Mouse (Mus musculus): ENCODE results near the gene Tfb1m. TPM values are rescaled to one million over a fixed set of nuclear protein-coding genes. Genes with fewer than 3 reads are reported as not detected.
A peak's percentile ranks its signal among the peaks of the same experiment; 100 is the strongest.

The Tfb1m gene
- 12.1 and 12.6 TPM in 2 replicates for polyA plus RNA-seq (2015; fragmentation: Nextera tagmentation; extraction: Ambion mirVana)

DNA sequence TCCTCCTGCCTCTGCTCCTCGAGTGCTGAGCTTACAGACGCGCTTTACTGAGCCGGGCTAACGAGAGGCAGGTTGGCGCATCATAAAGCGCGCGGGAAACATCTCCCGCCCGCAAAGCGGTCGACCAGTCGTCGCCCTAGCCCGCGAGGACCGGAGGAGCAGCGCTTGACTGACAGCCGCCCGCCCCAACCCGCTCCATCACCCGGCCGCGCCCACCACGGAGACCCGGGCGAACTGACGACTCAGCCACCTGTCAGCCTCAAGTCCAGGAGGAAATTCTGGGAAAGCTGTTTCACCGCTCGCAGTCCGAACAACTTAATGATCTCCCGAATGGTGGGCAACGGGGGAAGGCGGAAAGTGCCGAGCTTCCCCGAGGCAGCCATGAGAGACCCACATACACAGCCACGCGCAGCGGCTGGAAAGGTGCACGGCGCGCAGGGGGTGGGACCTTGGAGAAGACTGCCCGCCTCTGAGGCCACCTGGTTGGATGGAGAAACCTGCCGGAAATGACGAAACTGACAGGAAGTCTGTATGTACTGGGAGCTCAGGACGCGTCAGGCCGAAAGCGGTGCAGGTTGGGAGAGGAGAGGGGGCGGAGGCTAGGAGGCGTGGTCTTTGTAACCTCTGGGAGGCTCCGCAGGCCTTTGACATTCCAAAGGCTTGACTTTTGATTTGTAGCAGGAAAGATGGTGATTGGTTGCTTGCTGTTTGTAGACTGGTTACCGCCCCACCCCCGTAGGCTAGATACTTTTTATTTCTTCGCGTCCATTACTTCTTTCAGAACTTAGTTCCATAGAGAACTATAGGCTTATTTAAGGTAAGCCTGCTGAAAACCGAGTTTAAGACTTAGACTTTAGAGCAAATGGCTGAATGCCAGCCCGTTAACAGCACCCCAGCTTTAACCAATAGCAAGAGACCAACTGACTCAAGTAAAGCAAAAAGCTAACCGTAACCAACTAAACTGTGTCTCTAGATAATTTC, at the start of gene Tfb1m:
Gene Tfb1m, minus strand, starts transcription at position 451 of the 981 bp plus-strand sequence.
- peak within 1 kb of the TSS; percentile 87 for H3K27ac ChIP-seq (ENCODE audit: low read length)
- no peaks in the 10 kb centered on the region for H3K27me3 ChIP-seq (ENCODE audit: control insufficient read depth, insufficient read depth, low read depth, low read length)
- H3K36me3 ChIP-seq (ENCODE audit: control insufficient read depth, insufficient read depth, low read length), result no peaks in the 10 kb centered on the region
- H3K9me3 ChIP-seq (replicated peaks; ENCODE audit: control insufficient read depth, low read length, poor library complexity, severe bottlenecking), result no peaks in the 10 kb centered on the region
- ATAC-seq, result peak; percentile 100
- H3K4me2 ChIP-seq (ENCODE audit: low read length), result peak within 1 kb of the TSS; percentile 76
- 1% methylated on average over 60 of the region's 60 CpGs for WGBS
- H3K9ac ChIP-seq (ENCODE audit: low read depth, low read length), result peak within 1 kb of the TSS; percentile 67
- H3K4me3 ChIP-seq (ENCODE audit: low read depth, low read length), result peak within 1 kb of the TSS; percentile 61
- peaks cover 11% of the 10 kb centered on the region for H3K4me1 ChIP-seq (ENCODE audit: control insufficient read depth, insufficient read depth, low read length)

DNA sequence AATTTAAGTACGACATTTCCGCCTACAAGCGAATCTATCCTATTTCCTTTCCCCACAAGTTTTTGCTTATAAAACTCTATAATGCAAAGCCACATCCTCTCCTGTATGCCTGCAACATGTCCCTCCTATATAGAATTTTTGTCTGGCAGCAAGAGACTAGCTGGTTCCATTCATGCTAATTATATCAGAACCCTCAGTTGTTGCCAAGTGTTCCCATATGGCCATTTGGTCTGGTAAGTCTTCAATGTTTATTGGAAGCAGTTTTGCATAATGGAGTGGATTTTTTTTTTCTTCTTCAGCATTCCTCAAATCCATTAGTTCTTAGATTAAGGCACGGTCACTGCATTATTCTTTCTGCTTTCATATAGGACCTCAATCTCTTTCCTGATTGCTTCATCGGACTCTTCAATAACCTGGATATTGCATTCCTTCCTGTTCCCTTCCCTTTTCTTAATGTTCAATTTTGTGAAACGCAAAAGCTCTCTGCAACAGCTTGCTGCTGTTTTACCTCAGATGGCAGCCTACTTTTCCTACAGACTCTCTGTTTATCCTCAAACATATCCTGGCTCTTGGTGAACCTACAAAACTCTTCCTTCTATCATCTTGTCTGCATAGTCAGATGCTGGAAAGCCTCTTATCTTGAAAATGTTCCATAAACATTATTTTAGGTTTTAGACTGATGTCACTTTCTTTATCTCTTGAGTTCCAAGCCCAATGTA, 45.5 kb upstream of the Tfb1m start:
- H3K4me3 ChIP-seq (ENCODE audit: low read depth, low read length), result no peak overlapping the region
- ATAC-seq, result no peak

GRCm38 (mm10) chr17:3598393-3598792, 40.8 kb upstream of the Tfb1m start:
- no peak overlapping the region for H3K9ac ChIP-seq (ENCODE audit: low read depth, low read length)
- WGBS, result 92% methylated on average over 1 of the region's 1 CpGs
- H3K27me3 ChIP-seq (ENCODE audit: control insufficient read depth, insufficient read depth, low read depth, low read length), result no peaks in the 10 kb centered on the region
- no peaks in the 10 kb centered on the region for H3K4me1 ChIP-seq (ENCODE audit: control insufficient read depth, insufficient read depth, low read length)
- H3K36me3 ChIP-seq (ENCODE audit: control insufficient read depth, insufficient read depth, low read length), result no peaks in the 10 kb centered on the region
- no peak overlapping the region for H3K27ac ChIP-seq (ENCODE audit: low read length)
- H3K9me3 ChIP-seq (replicated peaks; ENCODE audit: control insufficient read depth, low read length, poor library complexity, severe bottlenecking), result no peaks in the 10 kb centered on the region
- no peak overlapping the region for H3K4me3 ChIP-seq (ENCODE audit: low read depth, low read length)
- no peak overlapping the region for H3K4me2 ChIP-seq (ENCODE audit: low read length)
- ATAC-seq, result no peak

More for the DNA sequence above, 45.5 kb upstream of the Tfb1m start:
- Histone ChIP-seq H3K4me2 (ENCODE audit: low read length) (no peak overlapping the region), H3K9me3 (replicated peaks; ENCODE audit: control insufficient read depth, low read length, poor library complexity, severe bottlenecking) (no peaks in the 10 kb centered on the region), H3K36me3 (ENCODE audit: control insufficient read depth, insufficient read depth, low read length) (no peaks in the 10 kb centered on the region), H3K4me1 (ENCODE audit: control insufficient read depth, insufficient read depth, low read length) (no peaks in the 10 kb centered on the region), H3K27ac (ENCODE audit: low read length) (no peak overlapping the region), H3K27me3 (ENCODE audit: control insufficient read depth, insufficient read depth, low read depth, low read length) (no peaks in the 10 kb centered on the region), H3K9ac (ENCODE audit: low read depth, low read length) (no peak overlapping the region)
- 93% methylated on average over 6 of the region's 6 CpGs for WGBS

- Histone ChIP-seq H3K27me3 (ENCODE audit: control insufficient read depth, insufficient read depth, low read depth, low read length) (no peaks in the 10 kb centered on the region), H3K9me3 (replicated peaks; ENCODE audit: control insufficient read depth, low read length, poor library complexity, severe bottlenecking) (no peaks in the 10 kb centered on the region), H3K9ac (ENCODE audit: low read depth, low read length) (no peak overlapping the region), H3K36me3 (ENCODE audit: control insufficient read depth, insufficient read depth, low read length) (no peaks in the 10 kb centered on the region), H3K4me2 (ENCODE audit: low read length) (no peak overlapping the region), H3K4me3 (ENCODE audit: low read depth, low read length) (no peak overlapping the region), H3K4me1 (ENCODE audit: control insufficient read depth, insufficient read depth, low read length) (no peaks in the 10 kb centered on the region), H3K27ac (ENCODE audit: low read length) (no peak overlapping the region)
- 56% methylated on average over 1 of the region's 1 CpGs for WGBS
- ATAC-seq, result no peak
Measured at GRCm38 (mm10) chr17:3597866-3598265, 40.3 kb upstream of the Tfb1m start.

DNA sequence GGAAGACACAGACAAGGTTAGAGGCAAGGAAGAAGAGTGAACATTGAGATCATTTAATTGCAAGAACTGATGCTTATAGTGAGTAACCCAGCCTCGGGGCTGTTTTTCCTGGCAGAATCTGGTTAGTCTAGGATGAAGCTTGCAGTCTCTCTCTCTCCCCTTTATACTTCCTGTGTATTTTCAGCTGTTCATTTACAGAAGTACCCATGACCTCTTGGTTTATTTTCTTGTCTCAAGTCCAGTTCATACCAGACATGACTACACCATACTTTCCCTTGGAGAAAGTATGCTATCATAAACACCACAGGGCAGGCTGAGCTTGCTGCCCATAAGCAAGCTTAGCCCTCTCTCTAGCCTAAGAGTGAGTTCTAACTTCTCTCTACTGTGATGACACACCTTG, 39.5 kb upstream of the Tfb1m start:
- 75% methylated on average over 1 of the region's 1 CpGs for WGBS

DNA sequence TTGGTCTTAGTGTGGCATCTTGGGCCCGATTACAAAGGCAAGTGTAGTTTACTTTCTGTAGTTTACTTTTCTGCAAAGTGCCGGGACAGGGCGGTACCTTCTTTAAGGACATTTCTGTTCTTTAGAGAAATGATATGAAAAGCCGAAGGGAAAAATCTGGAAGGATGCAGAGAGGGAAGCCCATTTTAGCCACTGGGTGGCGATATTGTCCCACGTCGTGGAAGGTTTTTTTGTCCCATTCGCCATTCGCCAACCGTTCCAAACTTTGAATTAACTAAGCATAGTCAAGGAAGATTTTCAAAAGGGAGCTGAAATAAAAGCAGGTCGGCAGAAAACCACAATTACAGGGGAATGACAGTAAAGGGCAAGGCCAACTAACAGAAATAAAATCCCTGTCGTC, 13.3 kb upstream of the Tfb1m start:
- Histone ChIP-seq H3K4me1 (ENCODE audit: control insufficient read depth, insufficient read depth, low read length) (peaks cover 2% of the 10 kb centered on the region; the same call in 1 of the 2 replicates), H3K36me3 (ENCODE audit: control insufficient read depth, insufficient read depth, low read length) (no peaks in the 10 kb centered on the region), H3K9ac (ENCODE audit: low read depth, low read length) (no peak overlapping the region), H3K4me2 (ENCODE audit: low read length) (peak overlapping the region; percentile 14; the same call in 1 of the 2 replicates), H3K27ac (ENCODE audit: low read length) (no peak overlapping the region), H3K4me3 (ENCODE audit: low read depth, low read length) (no peak overlapping the region), H3K9me3 (replicated peaks; ENCODE audit: control insufficient read depth, low read length, poor library complexity, severe bottlenecking) (no peaks in the 10 kb centered on the region), H3K27me3 (ENCODE audit: control insufficient read depth, insufficient read depth, low read depth, low read length) (no peaks in the 10 kb centered on the region)
- 4% methylated on average over 12 of the region's 12 CpGs for WGBS
- peak; percentile 48; the same call in 1 of the 2 replicates for ATAC-seq

More for the DNA sequence above, 39.5 kb upstream of the Tfb1m start:
- Histone ChIP-seq H3K27me3 (ENCODE audit: control insufficient read depth, insufficient read depth, low read depth, low read length) (no peaks in the 10 kb centered on the region), H3K4me3 (ENCODE audit: low read depth, low read length) (no peak overlapping the region), H3K36me3 (ENCODE audit: control insufficient read depth, insufficient read depth, low read length) (no peaks in the 10 kb centered on the region), H3K9ac (ENCODE audit: low read depth, low read length) (no peak overlapping the region), H3K4me1 (ENCODE audit: control insufficient read depth, insufficient read depth, low read length) (no peaks in the 10 kb centered on the region), H3K27ac (ENCODE audit: low read length) (no peak overlapping the region), H3K9me3 (replicated peaks; ENCODE audit: control insufficient read depth, low read length, poor library complexity, severe bottlenecking) (no peaks in the 10 kb centered on the region), H3K4me2 (ENCODE audit: low read length) (no peak overlapping the region)
- no peak for ATAC-seq

DNA sequence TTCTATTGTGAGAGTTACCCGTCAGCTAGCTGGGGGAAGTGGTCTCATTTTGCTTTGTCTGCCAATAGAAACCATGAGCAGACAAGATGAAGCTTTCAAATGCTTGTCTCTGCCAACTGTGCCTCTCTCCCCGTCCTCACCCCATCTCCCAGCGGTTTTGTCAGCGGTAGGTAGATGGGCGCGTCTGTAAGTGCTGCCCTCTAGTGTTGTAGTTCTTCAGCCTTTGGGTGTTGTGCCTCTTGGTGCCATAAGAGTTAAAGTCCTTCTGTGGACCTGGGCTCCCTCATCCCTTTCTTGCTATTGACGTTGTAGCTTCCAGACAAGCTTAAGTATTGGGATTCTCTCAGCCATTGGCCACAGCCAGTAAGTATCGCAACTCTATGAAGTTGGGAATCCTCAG, 4.8 kb upstream of the Tfb1m start:
- Histone ChIP-seq H3K4me3 (ENCODE audit: low read depth, low read length) (no peak overlapping the region), H3K27ac (ENCODE audit: low read length) (no peak overlapping the region), H3K9me3 (replicated peaks; ENCODE audit: control insufficient read depth, low read length, poor library complexity, severe bottlenecking) (no peaks in the 10 kb centered on the region), H3K36me3 (ENCODE audit: control insufficient read depth, insufficient read depth, low read length) (no peaks in the 10 kb centered on the region), H3K4me1 (ENCODE audit: control insufficient read depth, insufficient read depth, low read length) (peaks cover 6% of the 10 kb centered on the region; the same call in 1 of the 2 replicates), H3K9ac (ENCODE audit: low read depth, low read length) (no peak overlapping the region), H3K4me2 (ENCODE audit: low read length) (no peak overlapping the region), H3K27me3 (ENCODE audit: control insufficient read depth, insufficient read depth, low read depth, low read length) (no peaks in the 10 kb centered on the region)
- ATAC-seq, result no peak
- 63% methylated on average over 8 of the region's 8 CpGs for WGBS

DNA sequence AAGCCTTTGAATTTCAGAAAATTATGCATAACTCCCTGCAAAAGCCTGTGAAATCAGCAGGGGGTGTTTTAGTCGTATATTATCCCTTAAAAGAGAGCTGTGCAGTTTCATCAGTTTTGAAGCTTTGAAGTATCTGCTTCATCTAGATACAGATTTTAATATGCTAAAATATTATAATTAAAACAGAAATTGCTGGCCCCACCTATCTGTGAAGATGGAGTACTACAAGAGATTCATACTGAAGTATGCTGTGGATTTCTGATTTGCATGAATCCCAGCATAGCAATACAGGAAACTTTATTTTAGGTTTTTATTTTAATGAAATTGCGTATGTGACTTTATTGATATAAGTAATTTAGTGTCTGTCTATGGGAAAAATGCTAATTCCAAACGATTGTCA, 3.0 kb upstream of the Tfb1m start:
- Histone ChIP-seq H3K27me3 (ENCODE audit: control insufficient read depth, insufficient read depth, low read depth, low read length) (no peaks in the 10 kb centered on the region), H3K4me1 (ENCODE audit: control insufficient read depth, insufficient read depth, low read length) (peaks cover 11% of the 10 kb centered on the region), H3K4me2 (ENCODE audit: low read length) (no peak overlapping the region), H3K4me3 (ENCODE audit: low read depth, low read length) (no peak overlapping the region), H3K36me3 (ENCODE audit: control insufficient read depth, insufficient read depth, low read length) (no peaks in the 10 kb centered on the region), H3K27ac (ENCODE audit: low read length) (no peak overlapping the region), H3K9ac (ENCODE audit: low read depth, low read length) (no peak overlapping the region), H3K9me3 (replicated peaks; ENCODE audit: control insufficient read depth, low read length, poor library complexity, severe bottlenecking) (no peaks in the 10 kb centered on the region)
- WGBS, result 64% methylated on average over 3 of the region's 3 CpGs
- ATAC-seq, result no peak

Data from midbrain, embryonic 16.5 days (tissue).